Mouse (Mus musculus) forebrain, postnatal 0 days (tissue): ENCODE measurements around the gene Itga4. TPM values are rescaled to one million over a fixed set of nuclear protein-coding genes. Genes with fewer than 3 reads are reported as not detected.
A peak's percentile ranks its signal among the peaks of the same experiment; 100 is the strongest.

ENCODE experiments used
- ATAC-seq: fragments of 200-750 bp; cut with Nextera tagmentation; 2 replicates; pipeline ENCODE4 v1.8.0; 2017; ENCODE audit warnings: mild to moderate bottlenecking, moderate library complexity
- DNase-seq: peaks from one replicate; pipeline ENCODE4 v3.0.0-alpha.2; 2015
- H3K27ac ChIP-seq: fragments of 300-500 bp; sonication (generic); 2 replicates; pipeline ENCODE4 v1.5.1; 2014; ENCODE audit warnings: low read depth, mild to moderate bottlenecking, antibody characterized with exemption, low read length, moderate library complexity, mixed read lengths
- H3K27me3 ChIP-seq: fragments of 300-500 bp; sonication (generic); 2 replicates; pipeline ENCODE4 v1.6.1; 2014; ENCODE audit warnings: mild to moderate bottlenecking, low read length, mixed read lengths; ENCODE audit not compliant: insufficient read depth
- H3K36me3 ChIP-seq: fragments of 300-500 bp; sonication (generic); 2 replicates; pipeline ENCODE4 v1.6.1; 2014; ENCODE audit warnings: mild to moderate bottlenecking, moderate library complexity; ENCODE audit not compliant: insufficient read depth
- H3K4me1 ChIP-seq: fragments of 300-500 bp; sonication (generic); 2 replicates; pipeline ENCODE4 v1.6.1; 2014; ENCODE audit warnings: antibody characterized with exemption; ENCODE audit not compliant: insufficient read depth
- H3K4me2 ChIP-seq: fragments of 300-500 bp; sonication (generic); 2 replicates; pipeline ENCODE4 v1.6.1; 2014; ENCODE audit warnings: low read depth, mild to moderate bottlenecking, moderate library complexity
- H3K4me3 ChIP-seq: fragments of 300-500 bp; sonication (generic); 2 replicates; pipeline ENCODE4 v1.5.1; 2014; ENCODE audit warnings: low read depth, low read length, mixed read lengths
- H3K9ac ChIP-seq: fragments of 300-500 bp; sonication (generic); 2 replicates; pipeline ENCODE4 v1.6.1; 2014; ENCODE audit warnings: mild to moderate bottlenecking
- H3K9me3 ChIP-seq: fragments of 300-500 bp; sonication (generic); 2 replicates; pipeline ENCODE4 v1.6.1; 2016; ENCODE audit warnings: low read length
- CTCF ChIP-seq: sonication (generic); IDR thresholded peaks from 2 replicates; pipeline ENCODE4 v1.5.1; 2016; ENCODE audit warnings: antibody characterized with exemption, control low read depth, low read depth
- WGBS: fragments of 180-500 bp; shearing (Covaris S2); extraction: QIAGEN DNeasy Blood & Tissue Kit; methylation state at CpG from one replicate; pipeline ENCODE4 v1.1.7; 2014; 5-methylcytosine and 5-hydroxymethylcytosine counted together
- polyA plus RNA-seq: library from polyadenylated mRNA; unstranded; fragments of >200 nt; fragmentation: Nextera tagmentation; extraction: Ambion mirVana; gene quantifications from 2 replicates; pipeline ENCODE4 v1.2.1, GENCODE M21; 2015
- total RNA-seq: library from RNA; depleted of rRNA; stranded (reverse); fragments of >200 nt; gene quantifications from 2 replicates; pipeline ENCODE4 v1.2.3, GENCODE M21; 2014

Itga4 gene
- total and polyA plus RNA-seq, 2 experiments from 2014 or later, result 1.5 to 4.1 TPM

DNA sequence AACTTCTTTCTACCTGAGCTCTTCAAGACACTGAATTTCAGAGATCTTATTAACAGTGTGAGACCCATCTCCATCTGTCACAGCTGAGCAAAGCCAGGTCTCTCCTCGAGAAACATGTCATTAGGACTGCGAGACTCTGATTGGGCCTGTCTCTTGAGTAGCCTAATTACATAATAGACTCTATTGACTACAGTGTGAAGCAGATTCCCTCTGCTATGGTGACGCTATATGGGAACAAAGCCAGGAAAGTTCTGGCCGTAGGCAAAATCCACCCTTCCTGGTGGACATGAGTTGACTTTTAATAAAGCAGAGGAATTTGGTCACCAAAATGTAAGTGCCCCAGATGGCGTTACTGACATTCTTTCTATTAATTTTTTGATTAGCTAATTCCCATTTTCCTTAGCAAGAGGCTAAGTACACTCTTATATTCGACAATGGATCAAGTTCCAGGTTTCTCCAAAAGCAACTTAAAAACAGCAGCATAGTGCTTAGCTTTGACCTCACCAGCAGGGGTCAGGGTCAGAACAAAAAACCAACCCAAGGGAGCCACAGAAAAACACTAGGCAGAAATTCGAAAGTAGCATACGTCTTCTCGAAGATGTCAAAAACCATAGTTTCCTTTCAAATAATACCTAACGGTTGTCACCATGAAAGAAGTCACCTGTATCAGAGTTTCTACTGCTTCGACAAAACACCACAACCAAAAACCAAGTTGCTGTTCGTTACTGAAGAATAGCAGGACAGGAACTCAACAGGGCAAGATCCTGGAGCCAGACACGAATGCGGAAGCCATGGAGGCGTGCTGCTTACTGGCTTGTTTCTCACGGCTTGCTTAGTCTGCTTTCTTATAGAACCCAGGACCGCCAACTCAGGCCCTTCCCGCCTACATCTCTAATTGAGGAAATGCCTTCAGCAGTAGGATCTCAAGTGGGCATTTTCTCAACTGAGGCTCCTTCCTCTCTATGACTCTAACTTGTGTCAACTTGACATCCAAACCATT is 112.5 kb downstream of the Itga4 start:
- ATAC-seq (0 out of 2 replicates have a peak, but pooled peaks have one; percentile 27), DNase-seq (no peak)
- H3K4me1 ChIP-seq, result no peaks in the 10 kb centered on the region
- no peaks in the 10 kb centered on the region for H3K9me3 ChIP-seq
- no peak overlapping the region for H3K9ac ChIP-seq
- H3K4me2 ChIP-seq, result no peak overlapping the region
- H3K27me3 ChIP-seq, result no peaks in the 10 kb centered on the region
- TF ChIP-seq CTCF, result peak; percentile 19
- 66% methylated on average over 18 of the region's 18 CpGs for WGBS
- H3K36me3 ChIP-seq, result no peaks in the 10 kb centered on the region
- no peak overlapping the region for H3K27ac ChIP-seq
- no peak overlapping the region for H3K4me3 ChIP-seq

DNA sequence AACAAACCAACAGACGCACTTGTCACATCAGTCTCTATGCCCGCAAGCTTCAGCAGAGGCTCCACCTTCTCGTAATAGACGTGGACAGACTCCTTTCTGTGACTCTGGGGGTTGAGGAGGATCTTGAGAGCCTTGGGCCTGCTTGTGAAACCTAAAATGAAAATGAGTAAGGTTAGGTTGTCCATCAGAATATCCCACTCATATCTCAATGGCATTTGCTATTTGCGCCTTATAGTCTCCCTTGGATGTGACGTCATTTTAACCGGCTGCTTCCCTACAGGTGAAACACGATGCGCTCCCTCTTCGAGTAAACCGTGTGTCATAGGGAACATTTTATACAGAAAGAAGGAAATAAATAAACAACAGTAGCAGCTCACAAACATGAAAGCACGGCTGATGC is 113.4 kb downstream of the Itga4 start:
- DNase-seq (no peak), ATAC-seq (no peak)
- Histone ChIP-seq H3K9ac (no peak overlapping the region), H3K27ac (no peak overlapping the region), H3K4me2 (no peak overlapping the region), H3K4me3 (no peak overlapping the region), H3K4me1 (no peaks in the 10 kb centered on the region), H3K27me3 (no peaks in the 10 kb centered on the region), H3K36me3 (no peaks in the 10 kb centered on the region), H3K9me3 (no peaks in the 10 kb centered on the region)
- TF ChIP-seq CTCF, result no peak
- WGBS, result 91% methylated on average over 12 of the region's 12 CpGs

DNA sequence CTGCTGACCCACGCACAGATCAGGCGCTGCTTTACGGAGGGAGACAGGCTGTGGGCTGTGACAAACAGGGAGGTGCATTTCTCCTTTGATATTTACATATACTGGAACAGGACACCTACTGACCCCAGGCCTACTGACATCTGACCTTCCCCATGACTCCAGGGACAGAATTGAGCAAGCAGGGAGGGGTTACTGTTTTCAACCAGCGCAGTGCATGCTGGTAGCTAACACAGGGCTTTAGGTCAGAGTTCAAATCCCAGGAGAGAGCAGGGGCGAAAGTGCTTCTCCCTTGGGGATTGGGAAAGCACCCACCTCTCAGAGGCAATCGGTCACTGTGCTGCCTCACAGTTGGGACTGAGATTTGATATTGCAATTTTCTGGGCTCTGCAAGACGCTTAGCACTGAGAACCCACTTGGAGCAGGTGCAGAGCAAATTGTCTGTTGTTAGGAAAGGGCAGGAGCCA is 113.9 kb downstream of the Itga4 start:
- 74% methylated on average over 7 of the region's 7 CpGs for WGBS
- no peak overlapping the region for H3K9ac ChIP-seq
- no peak for ATAC-seq
- no peak for DNase-seq
- no peaks in the 10 kb centered on the region for H3K27me3 ChIP-seq
- no peak for TF ChIP-seq CTCF
- no peaks in the 10 kb centered on the region for H3K9me3 ChIP-seq
- H3K36me3 ChIP-seq, result no peaks in the 10 kb centered on the region
- no peaks in the 10 kb centered on the region for H3K4me1 ChIP-seq
- no peak overlapping the region for H3K4me2 ChIP-seq
- no peak overlapping the region for H3K27ac ChIP-seq
- H3K4me3 ChIP-seq, result no peak overlapping the region

DNA sequence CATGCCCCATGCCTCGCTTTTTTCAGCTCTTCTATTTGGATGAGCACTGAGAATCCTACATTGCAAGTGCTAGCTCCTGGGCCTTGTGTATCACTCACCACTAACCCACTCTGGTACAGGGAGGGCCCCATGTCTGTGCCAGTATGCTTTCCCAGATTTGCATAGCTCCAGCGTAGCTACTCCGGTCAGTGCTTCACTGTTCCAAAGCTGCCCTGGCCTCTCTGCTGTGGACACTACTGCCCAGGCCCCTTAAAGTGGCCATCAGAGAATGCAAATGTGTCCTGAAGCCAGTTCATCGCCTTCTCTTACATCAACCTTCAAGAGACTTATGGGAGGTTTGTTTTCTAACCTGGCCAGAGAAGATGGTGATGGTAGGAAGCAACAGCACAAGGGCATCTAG is 114.7 kb downstream of the Itga4 start:
- Histone ChIP-seq H3K4me1 (no peaks in the 10 kb centered on the region), H3K36me3 (no peaks in the 10 kb centered on the region), H3K27ac (no peak overlapping the region), H3K27me3 (no peaks in the 10 kb centered on the region), H3K9ac (no peak overlapping the region), H3K4me2 (no peak overlapping the region), H3K4me3 (no peak overlapping the region), H3K9me3 (no peaks in the 10 kb centered on the region)
- no peak for TF ChIP-seq CTCF
- WGBS, result 88% methylated on average over 4 of the region's 4 CpGs
- ATAC-seq, result no peak
- DNase-seq, result no peak

DNA sequence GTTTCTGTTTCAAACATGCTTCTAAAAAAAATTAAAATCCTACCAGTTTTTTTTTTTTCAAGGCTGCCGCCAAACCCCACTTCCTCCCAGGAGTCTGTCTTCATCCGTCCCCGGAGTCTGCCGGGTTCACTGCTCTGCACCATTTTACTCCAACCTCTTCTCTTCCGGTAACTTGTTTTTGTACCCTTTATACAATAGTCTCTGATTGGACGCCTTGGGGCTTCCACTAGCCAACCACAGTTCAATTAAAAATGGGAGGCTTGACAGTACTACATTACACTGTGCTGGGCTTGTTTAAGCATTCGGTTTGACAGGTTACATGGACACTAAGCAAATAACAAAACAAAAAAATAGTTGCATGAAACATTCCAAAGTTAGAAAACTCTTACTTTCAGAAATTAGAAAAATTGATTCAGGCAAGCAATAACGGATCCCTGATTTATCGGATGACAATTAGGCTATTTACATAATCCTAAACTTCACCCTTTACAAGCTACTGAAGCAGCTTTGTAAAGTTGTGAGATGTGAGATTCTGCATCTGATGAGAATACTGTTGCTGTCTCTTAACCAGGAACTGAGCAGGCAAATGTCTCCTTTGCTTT is 115.6 kb downstream of the Itga4 start:
- Histone ChIP-seq H3K4me2 (no peak overlapping the region), H3K9me3 (no peaks in the 10 kb centered on the region), H3K4me3 (no peak overlapping the region), H3K36me3 (no peaks in the 10 kb centered on the region), H3K9ac (no peak overlapping the region), H3K4me1 (no peaks in the 10 kb centered on the region), H3K27me3 (no peaks in the 10 kb centered on the region), H3K27ac (no peak overlapping the region)
- 73% methylated on average over 9 of the region's 9 CpGs for WGBS
- DNase-seq, result no peak
- no peak for TF ChIP-seq CTCF
- ATAC-seq, result no peak

DNA sequence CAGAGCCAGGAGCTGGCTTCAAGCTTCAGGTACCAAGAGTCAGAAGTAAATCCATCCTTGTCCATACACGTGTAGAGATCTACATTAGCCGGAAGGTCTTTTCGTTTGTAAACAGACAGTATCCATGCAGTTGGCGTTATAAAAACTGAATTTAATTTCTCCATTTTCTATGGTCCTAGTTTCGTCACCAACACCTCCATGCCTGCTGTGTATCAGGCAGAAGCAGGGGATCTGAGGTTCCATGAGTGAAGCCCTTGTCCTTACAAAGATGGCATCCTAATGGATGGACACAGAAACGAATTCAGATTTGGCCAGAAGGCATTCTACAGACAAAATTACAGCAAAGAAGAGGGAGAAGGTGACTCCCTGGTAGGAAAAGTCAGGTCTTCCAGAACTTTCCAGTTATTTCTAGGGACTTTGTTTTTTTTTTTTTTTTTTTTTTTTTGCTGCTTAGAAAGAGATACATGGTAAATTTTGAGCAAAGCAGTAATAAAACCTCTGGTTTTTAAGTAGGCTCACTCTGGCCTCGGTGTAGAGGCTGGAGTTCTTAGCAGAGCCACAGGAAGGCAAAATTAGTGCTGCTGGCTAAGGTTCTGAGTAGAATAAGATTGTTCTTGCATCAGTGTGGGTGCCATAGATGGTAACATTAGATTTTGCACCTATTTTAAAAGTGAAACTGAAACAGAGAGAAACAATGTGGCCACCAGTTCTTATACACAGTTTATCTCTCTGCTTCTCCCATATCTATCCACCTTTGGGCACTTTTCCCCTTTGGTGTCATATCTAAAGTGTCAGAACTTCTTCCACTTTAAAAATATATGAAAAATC is 116.3 kb downstream of the Itga4 start:
- no peak overlapping the region for H3K27ac ChIP-seq
- ATAC-seq, result no peak
- H3K4me3 ChIP-seq, result no peak overlapping the region
- WGBS, result 92% methylated on average over 7 of the region's 7 CpGs
- H3K9me3 ChIP-seq, result no peaks in the 10 kb centered on the region
- H3K9ac ChIP-seq, result no peak overlapping the region
- no peak for TF ChIP-seq CTCF
- no peak overlapping the region for H3K4me2 ChIP-seq
- H3K36me3 ChIP-seq, result no peaks in the 10 kb centered on the region
- H3K4me1 ChIP-seq, result no peaks in the 10 kb centered on the region
- H3K27me3 ChIP-seq, result no peaks in the 10 kb centered on the region
- no peak for DNase-seq
